Mouse (Mus musculus): Measurements from ENCODE around the gene Capg.

The Capg gene

DNA sequence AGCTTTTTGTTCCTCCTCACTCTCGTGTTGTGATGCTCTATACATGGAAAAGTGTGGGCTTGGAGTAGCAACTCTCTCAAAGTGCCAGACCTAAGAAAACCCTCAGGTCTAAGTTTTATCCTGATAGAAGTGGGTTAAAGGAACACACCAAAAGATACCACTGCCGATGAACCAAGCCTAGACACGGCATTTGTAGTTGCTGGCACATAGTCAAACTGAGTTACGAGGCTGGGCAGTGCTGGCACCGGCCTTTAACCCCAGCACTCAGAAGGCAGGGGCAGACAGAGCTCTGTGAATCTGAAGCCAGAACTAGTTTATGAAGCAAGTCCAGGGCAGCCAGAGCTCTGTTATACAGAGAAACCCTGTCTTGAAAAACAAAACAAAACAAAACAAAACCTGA, 63.5 kb downstream of the Capg start:
- no peak for DNase-seq (ENCODE audit: low read depth, low spot score)

DNA sequence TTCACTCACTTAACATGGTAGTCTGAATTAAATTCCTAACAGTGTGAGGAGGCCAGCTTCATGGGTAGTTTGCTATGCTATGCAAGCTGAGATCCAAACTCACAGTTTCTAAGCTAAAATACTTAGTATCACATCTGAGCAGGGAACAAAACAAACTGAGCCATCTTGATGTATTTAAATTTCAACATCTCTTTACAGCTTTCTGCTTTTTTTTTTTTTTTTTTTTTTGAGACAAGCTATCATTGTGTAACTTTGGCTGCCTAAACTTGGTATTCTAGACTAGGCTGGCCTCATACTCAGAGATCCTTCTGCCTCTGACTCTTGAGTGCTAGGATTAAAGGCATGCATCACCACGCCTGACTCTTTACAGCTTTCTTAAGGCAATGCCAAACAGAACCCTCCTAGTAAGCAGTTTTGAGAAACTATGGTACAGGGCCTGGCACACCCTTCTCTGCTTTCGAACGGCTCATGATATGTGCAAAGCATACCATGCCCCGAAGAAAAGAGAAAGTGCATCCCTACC, 64.5 kb downstream of the Capg start:
- DNase-seq (ENCODE audit: low read depth, low spot score), result no peak

GRCm38 (mm10) chr6:72610261-72610660, 66.1 kb downstream of the Capg start:
- no peak for DNase-seq (ENCODE audit: low read depth, low spot score)

All from ZHBTc4 (cell line).